Mouse (Mus musculus): ENCODE measurements around the gene Kifc5b.
A peak's percentile ranks its signal among the peaks of the same experiment; 100 is the strongest.
"Not testable (repeated sequence)": the region's sequence is repeated elsewhere in the genome, so short reads cannot be mapped to it uniquely, and the experiment has no call there.

The Kifc5b gene

GRCm38 (mm10) chr17:26922368-26922767 lies 5.5 kb downstream of the Kifc5b start:
- DNase-seq, result not testable (repeated sequence)

- DNase-seq, result not testable (repeated sequence)
Measured at GRCm38 (mm10) chr17:26925414-26925813, 8.5 kb downstream of the Kifc5b start.

- DNase-seq, result not testable (repeated sequence)
Measured at GRCm38 (mm10) chr17:26931795-26932194, 14.9 kb downstream of the Kifc5b start.

GRCm38 (mm10) chr17:26932839-26933398 lies 16.0 kb downstream of the Kifc5b start, which contains the start of gene Phf1:
Phf1 (plus strand) TSS chr17:26933052.
- peak; percentile 96 for DNase-seq

GRCm38 (mm10) chr17:26933419-26933818 lies 16.5 kb downstream of the Kifc5b start:
- DNase-seq, result no peak

- DNase-seq, result no peak
Measured at GRCm38 (mm10) chr17:26933885-26934827, 17.3 kb downstream of the Kifc5b start.

- DNase-seq, result no peak
Measured at GRCm38 (mm10) chr17:26935027-26935426, 18.1 kb downstream of the Kifc5b start.

GRCm38 (mm10) chr17:26936453-26936852 lies 19.6 kb downstream of the Kifc5b start:
- no peak for DNase-seq

- no peak for DNase-seq
Measured at GRCm38 (mm10) chr17:26936921-26937695, 20.2 kb downstream of the Kifc5b start.

GRCm38 (mm10) chr17:26937883-26938695 lies 21.2 kb downstream of the Kifc5b start:
- DNase-seq, result no peak

- DNase-seq, result no peak
Measured at GRCm38 (mm10) chr17:26938731-26939130, 21.8 kb downstream of the Kifc5b start.

- DNase-seq, result peak; percentile 100
Measured at GRCm38 (mm10) chr17:26939178-26939972, 22.5 kb downstream of the Kifc5b start, which contains the start of gene Cuta. Cuta (minus strand) TSS chr17:26939569.

- no peak for DNase-seq
Measured at GRCm38 (mm10) chr17:26939973-26940300, 23.0 kb downstream of the Kifc5b start.

- peak; percentile 61 for DNase-seq
Measured at GRCm38 (mm10) chr17:26941031-26941789, 24.3 kb downstream of the Kifc5b start, which contains the start of gene Syngap1. Syngap1 (plus strand) TSS chr17:26941253.

- no peak for DNase-seq
Measured at GRCm38 (mm10) chr17:26941841-26942570, 25.1 kb downstream of the Kifc5b start.

- DNase-seq, result no peak
Measured at GRCm38 (mm10) chr17:26945824-26946495, 29.1 kb downstream of the Kifc5b start.

- DNase-seq, result peak; percentile 83
Measured at GRCm38 (mm10) chr17:26946567-26946966, 29.7 kb downstream of the Kifc5b start.

- DNase-seq, result no peak
Measured at GRCm38 (mm10) chr17:26947231-26948100, 30.6 kb downstream of the Kifc5b start.
